Mouse (Mus musculus) T-helper 17 cell (primary cell): ENCODE results near the gene Rnf212.
"Not testable (repeated sequence)": the region's sequence is repeated elsewhere in the genome, so short reads cannot be mapped to it uniquely, and the experiment has no call there.

Experiments
- in situ Hi-C, 2 experiments: fragments of 300-600 bp; cut with MboI, MseI; formaldehyde crosslinking; loops; 1 replicate in 1 of 2; 2 replicates in 1 of 2; pipeline ENCODE4 v1.15.1; 2025; ENCODE audit warnings: high pct_unique_total_duplicates in 2 of 2

Gene Rnf212

GRCm38 (mm10) chr5:108774630-108775306 is at the start of gene Rnf212:
Rnf212 (minus strand) TSS chr5:108774982.
- in situ Hi-C loops, result no loop called here

DNA sequence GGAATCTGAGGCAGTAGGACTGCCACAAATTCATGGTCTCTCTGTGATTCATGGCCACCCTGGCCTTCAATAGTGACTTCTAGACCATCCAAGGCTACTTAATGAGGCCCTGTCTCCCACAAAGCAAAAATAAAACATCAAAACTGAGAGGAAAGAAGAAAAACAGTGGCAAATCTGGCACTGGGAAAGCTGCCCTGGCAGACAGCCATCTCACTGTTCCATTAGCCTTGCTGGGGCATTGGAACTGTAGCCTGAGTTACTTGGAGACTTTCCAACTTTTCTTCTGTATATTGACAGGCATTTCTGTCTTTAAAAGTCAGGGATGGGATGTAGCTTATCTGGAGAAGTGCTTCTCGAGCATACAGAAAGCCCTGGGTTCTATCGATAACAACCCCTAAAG is 48.5 kb upstream of the Rnf212 start:
- in situ Hi-C loops, result no loop called here

DNA sequence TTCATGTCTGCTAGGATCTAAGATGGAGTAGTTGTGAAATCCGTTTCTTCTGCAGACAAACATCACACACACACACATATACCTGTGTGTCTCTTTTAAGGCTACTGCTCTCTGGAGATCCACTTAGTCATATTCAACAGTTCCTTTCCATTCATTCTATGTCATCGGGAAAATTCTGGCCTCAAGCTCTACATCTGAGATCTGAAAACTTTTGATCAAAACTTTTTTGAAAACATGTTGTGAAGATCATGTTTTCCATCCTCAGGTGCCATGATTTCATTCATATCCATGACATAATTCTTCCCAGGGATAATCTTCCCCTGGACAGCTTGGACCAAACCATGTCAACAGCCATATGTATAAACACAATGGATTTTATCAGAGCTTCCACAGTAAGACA is 34.0 kb upstream of the Rnf212 start, which contains the start of gene Vmn2r8:
Vmn2r8 (minus strand) TSS at position 101 of the 400 bp plus-strand sequence.
- in situ Hi-C loops, result loop anchor here in 1 of 2 experiments (5.0 kb wide), 1 partner anchor 44 kb away; the partner anchor contains the start of gene Vmn2r9

GRCm38 (mm10) chr5:108803646-108804045 is 28.9 kb upstream of the Rnf212 start:
- in situ Hi-C loops, result no loop called here

DNA sequence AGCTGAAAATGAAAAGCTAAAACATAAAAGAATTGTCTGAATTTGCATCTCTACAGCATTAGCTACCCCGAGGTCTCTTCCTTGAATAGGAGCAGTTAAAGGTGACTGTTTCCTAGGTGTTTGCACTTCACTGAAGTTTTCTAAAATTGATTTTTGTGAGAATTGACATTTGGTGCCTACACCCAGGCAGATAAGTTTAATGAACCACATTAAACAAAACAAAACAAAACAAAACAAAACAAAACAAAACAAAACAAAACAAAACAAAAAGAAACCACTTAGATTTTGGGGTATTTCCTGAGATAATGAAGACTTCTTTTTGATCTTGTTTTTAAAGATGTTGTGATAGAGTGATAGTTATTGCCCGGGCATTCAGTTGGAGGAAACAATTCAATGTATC is 20.5 kb upstream of the Rnf212 start, which contains the start of gene Tmed11:
Tmed11 (minus strand) TSS at position 101 of the 400 bp plus-strand sequence.
- in situ Hi-C loops, result not testable (repeated sequence)

DNA sequence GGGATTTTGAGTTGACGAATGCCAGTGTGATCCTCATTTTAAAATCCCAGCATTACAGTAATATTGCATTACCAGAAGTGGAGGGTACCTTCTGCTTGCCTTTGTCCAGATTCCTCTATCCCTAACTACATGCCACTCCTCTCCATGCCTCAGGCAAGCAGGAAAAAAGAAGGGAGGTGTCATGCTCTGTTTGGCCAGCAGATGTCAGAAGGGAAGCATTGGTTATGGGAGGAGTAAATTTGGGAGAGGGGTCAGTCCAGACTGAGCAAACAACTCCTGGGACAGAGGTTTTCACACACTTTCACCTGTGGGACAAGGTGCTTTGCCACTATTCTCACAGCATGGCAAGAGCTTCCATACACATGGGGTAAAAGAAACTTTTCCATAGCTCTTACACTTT is 15.6 kb upstream of the Rnf212 start:
- in situ Hi-C loops, result not testable (repeated sequence)

DNA sequence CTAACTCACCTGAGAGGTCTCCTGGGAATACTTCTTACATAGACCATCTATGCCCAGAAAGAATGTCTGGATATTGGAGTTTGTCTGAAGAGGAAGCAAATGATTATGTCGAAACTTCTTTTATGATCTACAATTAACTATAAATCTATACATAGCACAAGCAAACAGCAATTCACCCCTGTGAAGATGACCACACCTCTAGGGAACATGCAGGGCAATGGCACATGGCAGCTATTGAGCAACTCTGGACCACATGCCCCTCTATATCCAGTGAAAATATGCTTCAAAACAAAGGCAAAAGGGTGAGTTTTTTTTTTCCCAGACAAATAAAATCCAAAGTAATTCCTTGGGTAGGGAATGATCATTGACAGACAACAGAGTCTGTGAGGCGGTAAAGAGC is 14.8 kb downstream of the Rnf212 start:
- in situ Hi-C loops, result no loop called here

- in situ Hi-C loops, result no loop called here
Measured at GRCm38 (mm10) chr5:108758396-108758795, 16.4 kb downstream of the Rnf212 start.

DNA sequence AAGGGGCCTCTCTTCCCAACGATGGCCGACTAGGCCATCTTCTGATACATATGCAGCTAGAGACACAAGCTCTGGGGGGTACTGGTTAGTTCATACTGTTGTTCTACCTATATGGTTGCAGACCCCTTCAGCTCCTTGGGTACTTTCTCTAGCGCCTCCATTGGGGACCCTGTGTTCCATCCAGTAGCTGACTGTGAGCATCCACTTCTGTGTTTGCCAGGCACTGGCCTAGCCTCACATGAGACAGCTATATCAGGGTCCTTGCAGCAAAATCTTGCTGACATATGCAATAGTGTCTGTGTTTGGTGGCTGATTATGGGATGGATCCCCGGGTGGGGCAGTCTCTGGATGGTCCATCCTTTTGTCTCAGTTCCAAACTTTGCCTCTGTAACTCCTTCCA is 23.5 kb downstream of the Rnf212 start:
- in situ Hi-C loops, result not testable (repeated sequence)

GRCm38 (mm10) chr5:108750328-108751210 is 24.2 kb downstream of the Rnf212 start:
- in situ Hi-C loops, result no loop called here

- in situ Hi-C loops, result no loop called here
Measured at GRCm38 (mm10) chr5:108744629-108745028, 30.2 kb downstream of the Rnf212 start.

DNA sequence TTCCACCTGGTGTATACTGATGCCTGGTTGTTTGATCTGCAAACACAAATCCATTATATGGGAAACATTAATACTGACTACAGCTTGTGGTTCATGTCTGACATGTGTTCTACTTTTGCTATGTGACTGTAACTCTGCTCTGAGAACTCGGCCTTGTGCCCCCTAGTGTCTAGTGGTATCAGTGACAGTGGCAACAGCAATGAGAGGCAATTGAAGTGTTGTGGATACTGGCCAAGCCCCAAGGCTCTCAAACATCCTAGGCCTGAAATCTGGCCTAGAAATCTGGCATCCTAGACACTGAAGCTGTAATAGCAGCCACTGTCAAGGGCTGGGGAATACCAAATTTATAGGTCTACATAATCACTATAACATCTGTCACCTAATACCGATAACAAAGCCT is 30.9 kb downstream of the Rnf212 start:
- in situ Hi-C loops, result no loop called here

GRCm38 (mm10) chr5:108742596-108742995 is 32.2 kb downstream of the Rnf212 start:
- in situ Hi-C loops, result no loop called here

- in situ Hi-C loops, result no loop called here
Measured at GRCm38 (mm10) chr5:108741844-108742243, 32.9 kb downstream of the Rnf212 start.

DNA sequence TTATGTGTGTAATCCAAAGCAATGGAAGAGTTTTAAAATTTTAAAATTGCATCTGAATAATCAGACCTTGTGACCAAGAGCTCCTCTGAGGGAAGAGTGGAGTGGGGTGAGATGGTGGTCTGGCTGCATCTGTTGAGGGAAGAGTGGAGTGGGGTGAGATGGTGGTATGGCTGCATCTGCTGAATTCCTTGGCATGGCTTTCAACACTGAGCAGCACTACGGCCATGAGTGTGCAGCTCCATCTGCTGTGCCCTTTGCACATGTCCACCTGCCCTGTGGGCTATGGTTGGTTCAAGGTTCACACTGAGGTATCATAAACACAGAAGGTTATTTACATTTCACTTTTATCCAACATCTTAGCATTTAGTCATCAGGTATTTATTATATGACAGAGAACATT is 47.4 kb downstream of the Rnf212 start:
- in situ Hi-C loops, result no loop called here

DNA sequence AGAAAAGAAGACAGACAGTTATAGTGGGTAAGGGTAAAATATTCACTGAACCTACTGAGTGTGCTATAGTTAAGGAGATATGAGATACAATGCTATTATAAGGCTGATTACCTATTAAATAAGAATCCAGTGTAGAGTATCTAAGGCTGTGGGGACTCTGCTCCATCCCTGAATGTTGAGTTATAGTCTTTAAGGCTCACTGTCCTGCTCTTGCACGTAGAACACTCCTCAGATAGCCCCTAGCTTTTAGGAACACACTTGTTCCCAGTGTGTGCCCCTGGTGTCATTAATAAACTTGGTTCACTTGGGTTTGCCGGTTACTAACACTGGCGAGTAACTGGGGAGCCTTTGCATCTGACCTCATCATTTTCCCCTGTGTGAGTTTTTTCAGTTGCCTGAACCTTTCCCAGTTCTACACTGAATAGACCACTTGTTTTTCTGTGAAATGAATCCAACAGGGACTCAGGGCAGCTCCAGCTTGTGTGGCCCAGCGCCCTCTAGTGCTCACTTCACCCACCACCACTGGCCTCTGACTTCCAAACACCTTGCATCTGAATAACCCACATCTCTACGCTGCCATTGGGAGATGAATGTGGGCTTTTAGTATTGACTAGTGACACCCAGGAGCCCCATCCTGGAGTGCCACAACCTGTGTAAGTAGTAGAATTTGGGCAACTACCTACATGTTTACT is 48.1 kb downstream of the Rnf212 start:
- in situ Hi-C loops, result no loop called here

GRCm38 (mm10) chr5:108724006-108724405 is 50.8 kb downstream of the Rnf212 start:
- in situ Hi-C loops, result no loop called here

DNA sequence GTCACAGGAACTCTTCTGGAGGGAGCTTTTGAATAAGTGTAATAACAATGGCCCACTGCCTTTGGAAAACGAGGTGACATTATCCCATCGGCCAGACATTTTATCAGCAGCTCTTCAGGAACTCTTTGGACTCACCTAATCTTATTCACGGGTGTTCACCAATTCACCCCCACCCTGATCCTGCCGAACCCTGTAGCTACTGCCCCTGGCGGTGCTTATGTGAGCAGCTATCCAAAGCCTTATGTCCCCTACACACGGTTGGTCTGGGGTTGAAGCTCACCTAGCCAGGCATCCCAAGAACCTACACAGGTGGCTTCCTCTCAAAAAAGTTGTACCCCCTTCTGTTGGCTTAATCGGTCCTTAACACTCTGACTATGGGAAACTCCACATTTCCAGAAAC is 55.0 kb downstream of the Rnf212 start:
- in situ Hi-C loops, result no loop called here

DNA sequence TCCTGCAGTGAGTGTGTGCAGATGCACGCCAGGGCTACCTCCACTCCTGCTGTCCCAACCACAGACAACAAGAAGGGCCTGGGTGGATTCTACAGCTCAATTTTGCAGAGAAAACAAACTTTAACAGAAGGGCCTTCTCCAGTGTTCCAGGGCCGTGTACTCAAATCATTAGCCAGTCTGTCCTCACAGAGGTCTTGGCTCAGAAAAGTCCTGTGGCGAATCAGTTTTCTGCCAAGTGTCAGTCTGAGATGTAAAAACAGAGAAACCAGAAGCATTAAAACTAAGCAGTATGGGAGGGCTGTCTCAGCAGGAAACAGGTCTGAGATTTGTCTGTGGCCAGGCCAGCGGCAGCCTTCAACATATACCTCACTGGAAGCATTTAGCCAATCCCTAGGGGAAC is 56.7 kb downstream of the Rnf212 start:
- in situ Hi-C loops, result no loop called here

- in situ Hi-C loops, result no loop called here
Measured at GRCm38 (mm10) chr5:108715974-108716373, 58.8 kb downstream of the Rnf212 start.

- in situ Hi-C loops, result no loop called here
Measured at GRCm38 (mm10) chr5:108714149-108714548, 60.6 kb downstream of the Rnf212 start.

- in situ Hi-C loops, result no loop called here
Measured at GRCm38 (mm10) chr5:108713691-108714090, 61.1 kb downstream of the Rnf212 start.
